8 mouse cellular contexts compared by ENCODE assay signal in genomic region chr5:92082821-92083401, GRCm38 (mm10). TPM values are rescaled to one million over a fixed set of nuclear protein-coding genes. Genes with fewer than 3 reads are reported as not detected.
DNase-seq lines count a peak whose midpoint lies in the region; ATAC-seq and TF ChIP-seq lines count a peak whose summit lies in the region.

No protein-coding gene starts in this region.

- peak; percentile 46 to 64 for DNase-seq in left cerebral cortex, adult 18-20 months (ENCODE audit: low spot score in 2 of 2)
- no peak for DNase-seq in left cerebral cortex, adult 11 months (ENCODE audit: low spot score)
- DNase-seq in gastrocnemius, postnatal 14 days = peak; percentile 70
- peak; percentile 70 to 88 for DNase-seq in spleen, postnatal 4 days (ENCODE audit: low spot score in 2 of 2)

- ATAC-seq in intestine, embryonic 16.5 days = peak; percentile 70
- ATAC-seq in limb, embryonic 15.5 days (ENCODE audit: insufficient number of reproducible peaks, low FRiP score, low TSS enrichment, low read depth) = peak; percentile 70
- ATAC-seq in midbrain, embryonic 16.5 days = peak; percentile 84

- H3K27ac ChIP-seq in cortical plate, adult 2 months (ENCODE audit: insufficient read depth, low read length) = peak overlapping the region; percentile 94
- H3K27ac ChIP-seq in intestine, embryonic 16.5 days (ENCODE audit: low read length) = peak overlapping the region; percentile 99
- peak overlapping the region; percentile 98 for H3K27ac ChIP-seq in limb, embryonic 15.5 days
- H3K27ac ChIP-seq in midbrain, embryonic 16.5 days (ENCODE audit: low read length) = peak overlapping the region; percentile 99

- no peak; the same call in 1 of the 2 replicates for TF ChIP-seq POLR2A in cortical plate, adult 2 months (IDR thresholded peaks at IDR 0.05; ENCODE audit: extremely low read depth, insufficient read depth, low read length)

- peaks cover 2% of the 10 kb centered on the region; the same call in 1 of the 2 replicates for H3K4me1 ChIP-seq in cortical plate, adult 2 months (ENCODE audit: control insufficient read depth, insufficient read depth, low read length)
- peaks cover 20% of the 10 kb centered on the region for H3K4me1 ChIP-seq in intestine, embryonic 16.5 days (ENCODE audit: control insufficient read depth, insufficient read depth, low read length)
- peaks cover 20% of the 10 kb centered on the region for H3K4me1 ChIP-seq in limb, embryonic 15.5 days
- peaks cover 33% of the 10 kb centered on the region for H3K4me1 ChIP-seq in midbrain, embryonic 16.5 days (ENCODE audit: control insufficient read depth, insufficient read depth, low read length)

- peak overlapping the region; percentile 79 for H3K4me3 ChIP-seq in cortical plate, adult 2 months (ENCODE audit: insufficient read depth, low read length)
- H3K4me3 ChIP-seq in intestine, embryonic 16.5 days (ENCODE audit: low read length) = peak overlapping the region; percentile 100
- peak overlapping the region; percentile 78 for H3K4me3 ChIP-seq in limb, embryonic 15.5 days
- peak overlapping the region; percentile 99 for H3K4me3 ChIP-seq in midbrain, embryonic 16.5 days (ENCODE audit: low read depth, low read length)

- H3K9me3 ChIP-seq in intestine, embryonic 16.5 days (ENCODE audit: control insufficient read depth, low read length) = no peaks in the 10 kb centered on the region
- no peaks in the 10 kb centered on the region for H3K9me3 ChIP-seq in limb, embryonic 15.5 days
- H3K9me3 ChIP-seq in midbrain, embryonic 16.5 days (replicated peaks; ENCODE audit: control insufficient read depth, low read length, poor library complexity, severe bottlenecking) = no peaks in the 10 kb centered on the region

- H3K27me3 ChIP-seq in intestine, embryonic 16.5 days (replicated peaks; ENCODE audit: control insufficient read depth, insufficient read depth, low read length) = no peaks in the 10 kb centered on the region
- H3K27me3 ChIP-seq in limb, embryonic 15.5 days = no peaks in the 10 kb centered on the region
- H3K27me3 ChIP-seq in midbrain, embryonic 16.5 days (ENCODE audit: control insufficient read depth, insufficient read depth, low read depth, low read length) = no peaks in the 10 kb centered on the region

- H3K9ac ChIP-seq in intestine, embryonic 16.5 days (ENCODE audit: low read depth, low read length) = peak overlapping the region; percentile 96
- H3K9ac ChIP-seq in limb, embryonic 15.5 days = peak overlapping the region; percentile 91
- peak overlapping the region; percentile 98 for H3K9ac ChIP-seq in midbrain, embryonic 16.5 days (ENCODE audit: low read depth, low read length)

- intact Hi-C loops in gastrocnemius, postnatal 14 days (cut with DNase I; ENCODE audit: low total_unique reads) = no loop called here

- peak overlapping the region; percentile 72 for H3K4me2 ChIP-seq in intestine, embryonic 16.5 days (ENCODE audit: low read depth, low read length)
- H3K4me2 ChIP-seq in limb, embryonic 15.5 days = peak overlapping the region; percentile 54
- peak overlapping the region; percentile 77 for H3K4me2 ChIP-seq in midbrain, embryonic 16.5 days (ENCODE audit: low read length)

- no peaks in the 10 kb centered on the region for H3K36me3 ChIP-seq in intestine, embryonic 16.5 days (ENCODE audit: control insufficient read depth, insufficient read depth, low read length)
- no peaks in the 10 kb centered on the region for H3K36me3 ChIP-seq in limb, embryonic 15.5 days
- H3K36me3 ChIP-seq in midbrain, embryonic 16.5 days (ENCODE audit: control insufficient read depth, insufficient read depth, low read length) = no peaks in the 10 kb centered on the region

- WGBS in intestine, embryonic 16.5 days = 0% methylated on average over 53 of the region's 55 CpGs
- 0% methylated on average over 55 of the region's 55 CpGs for WGBS in limb, embryonic 15.5 days
- WGBS in midbrain, embryonic 16.5 days = under 1% methylated on average over 55 of the region's 55 CpGs

- no peak for TF ChIP-seq CTCF in cortical plate, adult 2 months (IDR thresholded peaks at IDR 0.05; ENCODE audit: extremely low read depth, insufficient read depth, low read length)

RNA-seq across cellular contexts. Expression of gene G3bp2, which starts 0.6 kb away (rescaled TPM):
- total RNA-seq in left cerebral cortex, adult 18-20 months (2021) = 100 to 1,000 TPM; 245 to 252 TPM
- 121 and 127 TPM in 2 replicates for polyA plus RNA-seq in cortical plate, adult 2 months (2012; rRNA removed)
- total RNA-seq in gastrocnemius, postnatal 14 days (2021) = 10 to 100 TPM; 54.5 to 55.8 TPM
- 147 and 167 TPM in 2 replicates for polyA plus RNA-seq in intestine, embryonic 16.5 days (2015; fragmentation: Nextera tagmentation; extraction: Ambion mirVana)
- polyA plus RNA-seq in limb, embryonic 15.5 days (2015; fragmentation: Nextera tagmentation; extraction: Ambion mirVana) = 136 and 146 TPM in 2 replicates
- 376 and 385 TPM in 2 replicates for polyA plus RNA-seq in midbrain, embryonic 16.5 days (2015; fragmentation: Nextera tagmentation; extraction: Ambion mirVana)

RNA-seq across cellular contexts. Expression of gene Cdkl2, which starts 39.2 kb away (rescaled TPM):
- total RNA-seq in left cerebral cortex, adult 18-20 months (2021) = 10 to 100 TPM; 36.4 to 37.4 TPM
- polyA plus RNA-seq in cortical plate, adult 2 months (2012; rRNA removed) = 19.0 and 21.9 TPM in 2 replicates
- 1 to 10 TPM; 3.9 to 4.6 TPM for total RNA-seq in gastrocnemius, postnatal 14 days (2021)
- 2.7 and 3.7 TPM in 2 replicates for polyA plus RNA-seq in intestine, embryonic 16.5 days (2015; fragmentation: Nextera tagmentation; extraction: Ambion mirVana)
- 1.4 and 1.8 TPM in 2 replicates for polyA plus RNA-seq in limb, embryonic 15.5 days (2015; fragmentation: Nextera tagmentation; extraction: Ambion mirVana)
- 14.6 and 19.7 TPM in 2 replicates for polyA plus RNA-seq in midbrain, embryonic 16.5 days (2015; fragmentation: Nextera tagmentation; extraction: Ambion mirVana)

RNA-seq across cellular contexts. Expression of gene Uso1, which starts 54.8 kb away (rescaled TPM):
- 10 to 100 TPM; 77.8 to 80.2 TPM for total RNA-seq in left cerebral cortex, adult 18-20 months (2021)
- 44.8 and 46.2 TPM in 2 replicates for polyA plus RNA-seq in cortical plate, adult 2 months (2012; rRNA removed)
- total RNA-seq in gastrocnemius, postnatal 14 days (2021) = 10 to 100 TPM; 53.9 to 61.5 TPM
- 43.5 and 46.7 TPM in 2 replicates for polyA plus RNA-seq in intestine, embryonic 16.5 days (2015; fragmentation: Nextera tagmentation; extraction: Ambion mirVana)
- 51.9 and 53.1 TPM in 2 replicates for polyA plus RNA-seq in limb, embryonic 15.5 days (2015; fragmentation: Nextera tagmentation; extraction: Ambion mirVana)
- polyA plus RNA-seq in midbrain, embryonic 16.5 days (2015; fragmentation: Nextera tagmentation; extraction: Ambion mirVana) = 38.4 and 46.0 TPM in 2 replicates
